Mouse (Mus musculus) heart, embryonic 15.5 days (tissue): ENCODE data around the gene Zfp599. TPM values are rescaled to one million over a fixed set of nuclear protein-coding genes. Genes with fewer than 3 reads are reported as not detected.
A peak's percentile ranks its signal among the peaks of the same experiment; 100 is the strongest.
"Not testable (repeated sequence)": the region's sequence is repeated elsewhere in the genome, so short reads cannot be mapped to it uniquely, and the experiment has no call there.

Experiments used
- ATAC-seq: fragments of 200-750 bp; cut with Nextera tagmentation; replicated peaks from 2 replicates; pipeline ENCODE4 v1.8.0; 2017; ENCODE audit warnings: low read depth, moderate TSS enrichment; ENCODE audit not compliant: insufficient number of reproducible peaks, insufficient read depth, low FRiP score
- H3K27ac ChIP-seq: fragments of 300-500 bp; sonication (generic); 2 replicates; pipeline ENCODE4 v1.5.1; 2015; ENCODE audit warnings: mild to moderate bottlenecking, inconsistent platforms
- H3K27me3 ChIP-seq: fragments of 300-500 bp; sonication (generic); 2 replicates; pipeline ENCODE4 v1.6.1; 2015; ENCODE audit warnings: inconsistent platforms
- H3K36me3 ChIP-seq: fragments of 300-500 bp; sonication (generic); 2 replicates; pipeline ENCODE4 v1.6.1; 2015; ENCODE audit warnings: mild to moderate bottlenecking, inconsistent platforms
- H3K4me1 ChIP-seq: fragments of 300-500 bp; sonication (generic); replicated peaks from 2 replicates; pipeline ENCODE4 v1.6.1; 2015; ENCODE audit warnings: inconsistent platforms
- H3K4me2 ChIP-seq: fragments of 300-500 bp; sonication (generic); 2 replicates; pipeline ENCODE4 v1.6.1; 2015; ENCODE audit warnings: inconsistent platforms, mild to moderate bottlenecking, moderate library complexity
- H3K4me3 ChIP-seq: fragments of 300-500 bp; sonication (generic); 2 replicates; pipeline ENCODE4 v1.5.1; 2015; ENCODE audit warnings: mild to moderate bottlenecking, inconsistent platforms
- H3K9ac ChIP-seq: fragments of 300-500 bp; sonication (generic); 2 replicates; pipeline ENCODE4 v1.6.1; 2015; ENCODE audit warnings: mild to moderate bottlenecking, inconsistent platforms
- H3K9me3 ChIP-seq: fragments of 300-500 bp; sonication (generic); replicated peaks from 2 replicates; pipeline ENCODE4 v1.6.1; 2016; ENCODE audit warnings: inconsistent platforms
- WGBS: fragments of 180-500 bp; shearing (Covaris S2); methylation state at CpG from one replicate; pipeline ENCODE4 v1.1.7; 2015; ENCODE audit warnings: mixed read lengths; 5-methylcytosine and 5-hydroxymethylcytosine counted together
- polyA plus RNA-seq: library from polyadenylated mRNA; unstranded; fragments of >200 nt; fragmentation: Nextera tagmentation; extraction: Ambion mirVana; gene quantifications from 2 replicates; pipeline ENCODE4 v1.2.1, GENCODE M21; 2015

Gene Zfp599
- polyA plus RNA-seq, result 3.5 and 4.3 TPM in 2 replicates

DNA sequence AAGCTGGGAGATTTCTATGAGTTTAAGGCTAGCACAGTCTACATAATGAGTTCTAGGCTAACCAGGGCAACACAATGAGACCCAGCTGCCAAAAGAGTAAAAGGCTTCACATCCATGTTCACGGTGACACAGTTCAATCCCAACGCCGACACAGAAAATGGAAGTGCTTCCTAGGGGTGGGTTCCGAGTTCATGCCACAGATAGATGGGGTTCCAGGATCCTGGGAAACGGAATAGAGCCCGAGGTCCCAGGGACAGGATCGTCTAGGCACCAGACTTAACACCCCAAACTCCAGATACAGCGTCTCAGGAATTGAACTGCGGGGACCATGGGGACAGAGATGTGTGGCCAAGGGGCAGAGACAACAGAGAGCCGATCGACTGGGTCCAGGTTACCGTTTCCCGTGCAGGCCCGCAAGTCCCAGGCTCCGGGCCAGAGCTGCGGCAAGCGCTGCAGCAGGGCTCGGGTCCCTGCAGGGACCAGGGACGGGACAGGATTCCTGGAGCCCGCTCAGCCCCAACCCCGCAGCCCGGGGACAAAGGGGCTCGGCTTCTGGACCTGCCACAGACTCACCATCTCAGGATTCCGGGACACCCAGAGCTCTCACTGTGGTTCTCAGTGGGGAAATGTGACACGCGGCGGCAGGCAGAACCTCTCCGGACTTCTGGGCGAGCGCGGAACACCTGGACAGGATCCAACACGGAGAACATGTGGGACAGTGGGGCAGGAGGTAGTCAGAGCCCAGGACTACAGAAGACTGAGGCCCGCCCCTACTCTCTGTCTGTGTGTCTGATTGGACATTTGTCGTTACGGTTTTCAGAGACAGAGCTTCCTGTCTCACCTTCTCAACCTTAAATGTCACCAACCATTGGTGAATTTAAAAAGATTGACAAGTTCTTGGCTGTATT is at the start of gene Zfp599:
Gene Zfp599, minus strand, starts transcription at position 712 of the 908 bp plus-strand sequence.
- Histone ChIP-seq H3K4me2 (peak within 1 kb of the TSS; percentile 72), H3K27me3 (no peaks in the 10 kb centered on the region), H3K4me1 (no peaks in the 10 kb centered on the region), H3K9me3 (no peaks in the 10 kb centered on the region), H3K27ac (peak within 1 kb of the TSS; percentile 53), H3K36me3 (peaks cover 14% of the 10 kb centered on the region; the same call in 1 of the 2 replicates), H3K9ac (peak within 1 kb of the TSS; percentile 71), H3K4me3 (peak within 1 kb of the TSS; percentile 69)
- ATAC-seq, result peak; percentile 95
- WGBS, result 1% methylated on average over 35 of the region's 35 CpGs

DNA sequence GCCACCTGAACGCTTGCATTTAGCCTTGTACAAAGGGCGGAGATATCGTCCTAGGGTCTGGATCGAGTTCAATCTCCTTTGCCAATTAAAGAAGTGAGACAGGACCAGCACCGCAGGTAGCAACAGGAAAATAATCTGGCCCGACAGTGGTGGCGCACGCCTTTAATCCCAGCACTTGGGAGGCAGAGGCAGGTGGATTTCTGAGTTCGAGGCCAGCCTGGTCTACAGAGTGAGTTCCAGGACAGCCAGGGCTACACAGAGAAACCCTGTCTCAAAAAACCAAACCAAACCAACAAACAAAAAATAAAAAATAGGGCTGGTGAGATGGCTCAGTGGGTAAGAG is 48.2 kb upstream of the Zfp599 start:
- Histone ChIP-seq H3K36me3 (peaks cover 17% of the 10 kb centered on the region), H3K27ac (peak overlapping the region; percentile 52; the same call in 1 of the 2 replicates), H3K9ac (peak overlapping the region; percentile 92), H3K4me2 (peak overlapping the region; percentile 84), H3K4me3 (peak overlapping the region; percentile 88)
- H3K4me1 ChIP-seq, H3K27me3 ChIP-seq, ATAC-seq, H3K9me3 ChIP-seq: not testable (repeated sequence)
- WGBS, result 8% methylated on average over 9 of the region's 9 CpGs

DNA sequence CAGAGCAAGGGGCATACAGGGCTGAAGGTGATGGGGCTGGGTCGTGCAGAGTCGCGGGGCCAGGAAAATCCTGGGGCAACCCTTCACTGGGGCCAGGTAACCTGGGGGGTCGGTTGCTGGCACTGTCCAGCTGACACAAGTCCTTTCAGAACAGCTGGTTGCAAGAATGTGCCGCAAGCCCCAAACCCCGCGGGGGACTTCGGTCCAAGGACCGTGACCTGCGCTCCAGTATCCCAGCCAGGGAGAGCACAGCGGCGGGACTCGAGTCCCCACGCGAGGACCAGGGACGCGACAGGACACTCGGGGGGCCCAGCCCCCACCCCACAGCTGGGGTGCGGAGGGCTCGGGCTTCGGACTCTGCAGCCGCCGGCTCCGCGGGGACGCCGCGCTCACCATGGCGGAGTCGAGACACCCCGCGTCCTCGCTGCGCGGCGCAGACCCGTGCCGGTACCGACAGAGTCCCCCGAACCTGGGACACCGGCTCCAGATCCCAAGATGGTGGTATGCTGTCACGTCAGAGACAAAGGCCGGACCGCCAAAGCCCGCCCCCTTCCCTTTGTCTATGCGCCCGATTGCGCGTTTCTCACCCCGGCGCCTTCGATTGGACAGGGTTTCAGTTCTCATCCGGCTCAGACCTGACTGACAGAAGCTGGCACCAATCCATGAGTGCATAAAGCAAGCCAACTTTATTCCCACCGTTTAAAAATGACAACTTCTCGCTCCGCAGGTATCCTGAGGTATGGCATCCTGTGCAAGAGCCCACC is 47.6 kb upstream of the Zfp599 start, which contains the start of gene Zfp810:
Gene Zfp810, minus strand, starts transcription at position 493 of the 764 bp plus-strand sequence.
- Histone ChIP-seq H3K9me3 (no peaks in the 10 kb centered on the region; the same call in 1 of the 2 replicates), H3K4me2 (peak within 1 kb of the TSS; percentile 84), H3K36me3 (peaks cover 20% of the 10 kb centered on the region), H3K9ac (peak within 1 kb of the TSS; percentile 92), H3K4me1 (peaks cover 9% of the 10 kb centered on the region), H3K27ac (peak within 1 kb of the TSS; percentile 76), H3K4me3 (peak within 1 kb of the TSS; percentile 88), H3K27me3 (no peaks in the 10 kb centered on the region)
- under 1% methylated on average over 56 of the region's 56 CpGs for WGBS
- ATAC-seq, result peak; percentile 99

DNA sequence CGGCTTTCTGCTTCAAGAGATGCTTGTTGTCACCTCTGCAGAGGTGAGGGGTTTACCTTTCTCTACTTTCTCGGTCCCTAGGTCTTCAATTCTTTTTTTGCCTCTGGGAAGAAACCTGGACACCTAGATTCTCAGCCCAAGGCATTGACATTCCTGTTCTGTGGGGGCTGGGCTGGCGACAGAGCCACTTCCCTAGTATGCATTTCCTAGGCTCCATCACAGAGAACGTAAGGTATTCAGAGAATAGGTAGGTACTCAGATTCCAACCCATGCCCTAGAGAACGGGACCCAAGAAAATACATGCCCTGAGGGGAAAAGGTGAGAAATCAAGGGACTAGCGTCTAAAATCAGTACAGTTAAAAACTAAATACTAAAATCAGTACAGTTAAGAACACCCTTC is 47.0 kb upstream of the Zfp599 start:
- H3K27ac ChIP-seq, result peak overlapping the region; percentile 76
- H3K27me3 ChIP-seq, result no peaks in the 10 kb centered on the region
- WGBS, result 14% methylated on average over 6 of the region's 6 CpGs
- H3K4me1 ChIP-seq, result peaks cover 9% of the 10 kb centered on the region
- H3K4me3 ChIP-seq, result peak overlapping the region; percentile 88
- H3K9me3 ChIP-seq, result no peaks in the 10 kb centered on the region; the same call in 1 of the 2 replicates
- peak overlapping the region; percentile 92 for H3K9ac ChIP-seq
- peaks cover 20% of the 10 kb centered on the region for H3K36me3 ChIP-seq
- H3K4me2 ChIP-seq, result peak overlapping the region; percentile 84
- no peak for ATAC-seq

DNA sequence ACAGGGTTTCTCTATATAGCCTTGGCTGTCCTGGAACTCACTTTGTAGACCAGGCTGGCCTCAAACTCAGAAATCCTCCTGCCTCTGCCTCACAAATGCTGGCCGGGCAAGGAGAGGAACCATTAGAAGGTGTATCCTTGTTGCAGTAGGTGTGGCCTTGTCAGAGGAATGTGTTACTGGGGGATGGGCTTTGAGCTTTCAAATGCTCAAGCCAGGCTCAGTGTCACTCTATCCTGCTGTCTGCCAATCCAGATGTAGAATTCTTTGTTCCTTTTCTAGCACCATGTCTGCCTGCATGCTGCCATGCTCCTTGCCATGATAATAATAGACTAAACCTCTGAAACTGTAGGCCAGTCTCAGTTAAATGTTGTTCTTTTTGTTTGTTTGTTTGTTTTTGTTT is 42.5 kb upstream of the Zfp599 start:
- WGBS, result 97% methylated on average over 1 of the region's 1 CpGs
- H3K27me3 ChIP-seq, result no peaks in the 10 kb centered on the region
- no peak for ATAC-seq

DNA sequence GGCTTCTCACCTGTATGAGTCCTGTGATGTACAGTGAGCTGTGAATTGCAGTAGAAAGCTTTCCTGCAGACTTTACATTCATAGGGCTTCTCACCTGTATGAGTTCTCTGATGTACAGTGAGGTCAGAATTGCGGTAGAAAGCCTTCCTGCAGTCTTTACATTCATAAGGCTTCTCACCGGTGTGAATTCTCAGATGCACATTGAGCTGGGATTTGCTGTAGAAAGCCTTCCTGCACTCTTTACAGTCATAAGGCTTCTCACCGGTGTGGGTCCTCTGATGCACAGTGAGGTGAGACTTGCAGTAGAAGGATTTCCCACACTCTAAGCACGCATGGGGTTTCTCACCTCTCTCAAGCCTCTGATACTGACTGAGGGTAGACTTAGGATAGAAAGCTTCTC is 19.0 kb upstream of the Zfp599 start:
- H3K9ac ChIP-seq, result no peak overlapping the region
- no peak overlapping the region for H3K27ac ChIP-seq
- WGBS, result 97% methylated on average over 4 of the region's 4 CpGs
- H3K9me3 ChIP-seq, result peaks cover 55% of the 10 kb centered on the region
- peaks cover 86% of the 10 kb centered on the region for H3K36me3 ChIP-seq
- no peaks in the 10 kb centered on the region for H3K4me1 ChIP-seq
- H3K27me3 ChIP-seq, result no peaks in the 10 kb centered on the region
- no peak overlapping the region for H3K4me3 ChIP-seq
- no peak for ATAC-seq
- H3K4me2 ChIP-seq, result no peak overlapping the region

More for the DNA sequence above, 42.5 kb upstream of the Zfp599 start:
- Histone ChIP-seq H3K36me3 (peaks cover 44% of the 10 kb centered on the region), H3K27ac (no peak overlapping the region), H3K9ac (no peak overlapping the region), H3K4me1 (peaks cover 9% of the 10 kb centered on the region), H3K9me3 (no peaks in the 10 kb centered on the region; the same call in 1 of the 2 replicates), H3K4me3 (no peak overlapping the region), H3K4me2 (no peak overlapping the region)

DNA sequence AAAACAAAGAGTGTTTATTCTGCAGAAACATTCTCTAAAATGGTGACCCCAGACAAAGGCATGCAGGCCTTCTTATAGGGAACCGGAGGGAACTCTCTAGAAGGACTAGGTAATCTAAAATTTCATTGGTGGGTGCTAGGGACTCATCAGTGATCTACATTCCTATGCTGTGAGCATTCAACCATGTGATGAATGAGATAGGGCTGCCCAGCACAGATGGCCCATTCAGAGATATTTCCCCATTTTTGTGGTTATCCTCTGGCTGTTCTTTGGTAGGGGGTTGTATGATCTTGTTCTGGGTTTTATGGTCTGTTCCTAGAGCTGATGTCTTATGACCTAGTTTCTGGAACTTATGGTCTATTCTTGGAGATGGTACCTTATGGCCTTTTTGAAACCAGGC is 9.2 kb upstream of the Zfp599 start:
- no peak overlapping the region for H3K27ac ChIP-seq
- no peaks in the 10 kb centered on the region for H3K4me1 ChIP-seq
- no peak overlapping the region for H3K4me2 ChIP-seq
- 0 out of 2 replicates have a peak, but pooled peaks cover 7% of the 10 kb centered on the region for H3K9me3 ChIP-seq
- H3K36me3 ChIP-seq, result peaks cover 6% of the 10 kb centered on the region; the same call in 1 of the 2 replicates
- H3K4me3 ChIP-seq, result no peak overlapping the region
- no peak overlapping the region for H3K9ac ChIP-seq
- no peaks in the 10 kb centered on the region for H3K27me3 ChIP-seq
- 85% methylated on average over 1 of the region's 1 CpGs for WGBS
- no peak for ATAC-seq

DNA sequence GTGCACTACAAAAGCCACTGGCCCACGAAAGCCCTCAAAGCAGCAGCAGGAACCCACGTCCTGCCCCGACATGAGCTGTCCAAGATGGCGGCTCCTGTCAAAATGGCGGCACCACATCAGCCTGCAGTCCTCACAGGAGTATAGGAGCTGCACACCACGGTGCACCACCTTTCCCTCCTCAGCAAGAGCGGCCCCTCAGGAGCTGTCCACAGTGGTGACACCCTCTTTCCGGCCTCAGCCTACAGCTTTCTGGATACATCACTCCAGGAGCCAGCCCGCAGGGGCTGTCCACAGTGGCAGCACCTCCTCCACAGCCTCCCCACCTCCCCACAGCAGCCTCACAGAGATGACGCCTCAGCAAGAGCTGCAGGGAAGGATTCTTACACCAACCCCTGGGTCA is 2.9 kb upstream of the Zfp599 start:
- ATAC-seq, result no peak
- no peak overlapping the region for H3K27ac ChIP-seq
- 71% methylated on average over 10 of the region's 10 CpGs for WGBS
- no peak overlapping the region for H3K4me2 ChIP-seq
- H3K9me3 ChIP-seq, result 0 out of 2 replicates have a peak, but pooled peaks cover 5% of the 10 kb centered on the region
- H3K4me1 ChIP-seq, result no peaks in the 10 kb centered on the region
- H3K36me3 ChIP-seq, result no peaks in the 10 kb centered on the region
- H3K27me3 ChIP-seq, result no peaks in the 10 kb centered on the region
- H3K9ac ChIP-seq, result no peak overlapping the region
- no peak overlapping the region for H3K4me3 ChIP-seq

DNA sequence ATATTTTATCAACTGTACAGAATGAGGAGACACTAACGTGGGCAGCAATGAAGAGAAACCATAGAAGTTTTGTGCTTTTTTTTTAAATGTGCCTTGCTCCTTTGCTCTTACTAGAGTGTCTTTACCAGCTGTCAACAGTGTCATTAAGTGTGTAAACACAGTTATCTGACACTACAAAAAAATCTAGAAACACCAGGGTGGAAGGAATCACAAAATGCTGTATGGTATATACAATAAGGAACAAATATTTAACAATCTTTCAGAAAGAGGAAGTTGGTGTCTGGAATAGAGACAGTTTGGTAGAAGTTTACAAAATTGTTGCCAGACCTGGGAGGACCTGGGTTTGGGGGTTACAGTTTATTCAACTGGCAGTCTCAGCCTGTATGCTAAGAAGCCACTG is 1.9 kb upstream of the Zfp599 start:
- Histone ChIP-seq H3K27me3 (no peaks in the 10 kb centered on the region), H3K36me3 (no peaks in the 10 kb centered on the region), H3K9ac (no peak overlapping the region), H3K4me1 (no peaks in the 10 kb centered on the region), H3K4me3 (no peak overlapping the region), H3K9me3 (0 out of 2 replicates have a peak, but pooled peaks cover 2% of the 10 kb centered on the region), H3K27ac (no peak overlapping the region), H3K4me2 (no peak overlapping the region)
- ATAC-seq, result no peak
- 73% methylated on average over 1 of the region's 1 CpGs for WGBS

DNA sequence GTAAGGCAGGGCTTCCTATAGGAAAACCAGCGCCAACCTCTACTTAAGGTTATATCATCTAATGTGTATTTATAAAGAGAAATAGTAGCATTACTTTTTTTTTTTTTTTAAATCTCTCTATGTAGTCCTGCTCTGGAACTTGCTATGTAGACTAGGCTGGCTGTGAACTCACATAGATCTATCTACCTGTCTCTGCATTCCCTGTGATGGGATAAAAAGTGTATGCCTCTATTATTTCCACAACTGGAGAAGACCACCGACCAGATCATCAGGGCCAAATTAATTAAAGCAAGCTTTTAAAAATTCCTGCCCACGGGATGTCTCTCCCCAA is 362 bp upstream of the Zfp599 start:
- Histone ChIP-seq H3K36me3 (peaks cover 11% of the 10 kb centered on the region; the same call in 1 of the 2 replicates), H3K9ac (no peak overlapping the region), H3K27ac (no peak overlapping the region), H3K9me3 (no peaks in the 10 kb centered on the region), H3K27me3 (no peaks in the 10 kb centered on the region), H3K4me3 (peak overlapping the region; percentile 69), H3K4me1 (no peaks in the 10 kb centered on the region), H3K4me2 (peak overlapping the region; percentile 72)
- WGBS, result 28% methylated on average over 3 of the region's 3 CpGs
- no peak for ATAC-seq

DNA sequence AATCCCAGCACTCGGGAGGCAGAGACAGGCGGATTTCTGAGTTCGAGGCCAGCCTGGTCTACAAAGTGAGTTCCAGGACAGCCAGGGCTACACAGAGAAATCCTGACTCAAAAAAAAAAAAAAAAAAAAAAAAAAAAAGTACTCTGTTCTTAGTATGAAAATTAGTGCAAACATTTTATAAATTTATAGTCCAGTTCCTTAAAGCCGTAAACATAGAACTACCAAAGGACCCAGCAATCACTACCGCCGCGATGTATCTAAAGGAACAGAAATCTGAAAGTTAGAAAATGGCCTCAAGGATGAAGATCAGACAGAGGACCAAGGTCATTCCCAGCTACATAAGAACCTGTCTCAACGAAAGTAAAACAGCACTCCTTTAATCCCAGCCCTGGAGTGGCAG is 911 bp downstream of the Zfp599 start:
- Histone ChIP-seq H3K4me1 (no peaks in the 10 kb centered on the region), H3K27ac (no peak overlapping the region), H3K4me2 (peak overlapping the region; percentile 72), H3K9me3 (peaks cover 5% of the 10 kb centered on the region; the same call in 1 of the 2 replicates), H3K27me3 (no peaks in the 10 kb centered on the region), H3K36me3 (peaks cover 19% of the 10 kb centered on the region), H3K4me3 (peak overlapping the region; percentile 69), H3K9ac (peak overlapping the region; percentile 71)
- no peak for ATAC-seq
- 76% methylated on average over 8 of the region's 8 CpGs for WGBS
